Mouse (Mus musculus): ENCODE measurements around the gene 1110008P14Rik.

The 1110008P14Rik gene

DNA sequence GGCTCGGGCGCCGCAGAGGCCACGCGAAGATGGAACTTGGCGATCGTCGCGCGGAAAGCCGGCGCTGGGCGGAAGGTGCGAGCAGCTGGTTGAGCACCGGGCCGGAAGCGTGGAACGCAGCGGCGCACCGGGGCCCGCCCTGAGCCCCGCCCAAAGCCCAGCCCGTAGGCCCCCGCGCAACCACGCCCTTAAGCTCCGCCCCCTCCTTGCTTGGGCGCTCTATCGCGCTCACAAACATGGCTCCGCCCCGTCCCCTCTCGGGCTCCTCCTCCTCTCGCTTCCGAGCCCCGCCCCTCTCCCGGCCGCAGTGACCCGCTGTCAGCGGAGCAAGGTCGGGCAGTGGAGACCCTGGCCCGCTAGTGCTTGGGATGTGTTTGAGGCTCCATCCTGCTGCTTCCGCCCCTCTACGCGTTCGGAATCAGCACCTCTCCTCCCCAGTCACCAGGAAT lies at the start of gene 1110008P14Rik:
TSS of gene 1110008P14Rik (minus strand) at position 164 of the 449 bp plus-strand sequence.
- Histone ChIP-seq H3K4me3 (replicated peaks; ENCODE audit: low read length) (peak within 1 kb of the TSS; percentile 93), H3K36me3 (ENCODE audit: insufficient read depth, low read length) (peaks cover 31% of the 10 kb centered on the region), H3K9me3 (ENCODE audit: low read length) (peaks cover 7% of the 10 kb centered on the region; the same call in 1 of the 2 replicates), H3K27me3 (ENCODE audit: insufficient read depth, low read length) (peaks cover 66% of the 10 kb centered on the region), H3K4me1 (replicated peaks; ENCODE audit: low read depth, low read length) (peaks cover 17% of the 10 kb centered on the region)
- TF ChIP-seq CTCF (conservative IDR thresholded peaks at IDR 0.05; ENCODE audit: low read length) (no peak), POU5F1 (IDR thresholded peaks at IDR 0.05; ENCODE audit: borderline replicate concordance, low read length) (no peak), NANOG (IDR thresholded peaks at IDR 0.05; ENCODE audit: borderline replicate concordance, low read length) (no peak)

DNA sequence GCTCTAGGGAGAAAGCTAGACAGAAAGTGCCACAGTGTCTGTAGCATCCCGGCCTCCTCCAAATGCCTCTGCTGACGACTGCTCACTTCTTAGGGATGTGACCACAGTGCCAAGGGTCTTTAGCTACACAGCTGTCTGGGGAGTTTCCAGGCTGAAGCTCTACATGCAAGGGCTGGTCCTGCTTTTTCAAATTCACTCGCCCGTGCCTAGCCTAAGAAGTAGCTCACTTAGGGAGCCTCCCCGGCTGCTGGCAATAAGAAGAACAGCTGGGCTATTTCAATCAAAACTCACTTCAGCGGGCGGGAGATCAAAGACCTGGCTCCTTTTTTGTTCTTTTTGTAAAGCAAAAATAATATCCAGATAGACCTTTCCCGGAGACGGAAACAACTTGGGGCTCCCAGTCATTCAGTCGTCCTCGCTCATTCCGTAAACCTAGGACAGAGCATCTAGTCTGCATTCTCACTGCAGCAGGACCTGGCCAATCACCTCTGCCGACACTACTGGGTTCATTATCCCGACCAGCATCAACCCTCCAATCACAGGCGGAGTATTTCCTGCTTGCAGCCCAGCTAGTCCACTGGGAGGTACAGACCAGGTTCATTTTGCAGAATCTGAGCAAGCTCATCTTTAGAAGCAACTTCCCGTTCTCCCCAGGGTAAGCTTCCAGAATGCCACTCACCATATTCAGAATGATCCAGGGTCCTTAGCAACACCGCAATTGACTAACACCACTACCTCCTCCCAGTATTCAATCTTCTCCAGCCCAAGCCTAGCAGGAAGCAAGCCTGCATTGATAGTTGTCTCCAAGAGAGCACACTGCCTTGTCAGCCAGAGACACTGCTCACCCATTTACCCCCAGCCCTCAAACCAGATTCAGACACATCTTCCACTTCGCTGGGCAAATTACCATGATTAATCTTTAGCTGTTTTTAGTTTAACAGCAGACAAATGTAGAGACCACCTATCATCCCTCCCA lies 49.3 kb upstream of the 1110008P14Rik start:
- peaks cover 48% of the 10 kb centered on the region for H3K4me1 ChIP-seq (replicated peaks; ENCODE audit: low read depth, low read length)
- TF ChIP-seq POU5F1 (IDR thresholded peaks at IDR 0.05; ENCODE audit: borderline replicate concordance, low read length): no peak
- no peak for TF ChIP-seq NANOG (IDR thresholded peaks at IDR 0.05; ENCODE audit: borderline replicate concordance, low read length)
- TF ChIP-seq CTCF (conservative IDR thresholded peaks at IDR 0.05; ENCODE audit: low read length): no peak
- H3K4me3 ChIP-seq (replicated peaks; ENCODE audit: low read length): peak overlapping the region; percentile 54
- peaks cover 12% of the 10 kb centered on the region; the same call in 1 of the 2 replicates for H3K36me3 ChIP-seq (ENCODE audit: insufficient read depth, low read length)
- no peaks in the 10 kb centered on the region for H3K27me3 ChIP-seq (ENCODE audit: insufficient read depth, low read length)
- no peaks in the 10 kb centered on the region for H3K9me3 ChIP-seq (ENCODE audit: low read length)

DNA sequence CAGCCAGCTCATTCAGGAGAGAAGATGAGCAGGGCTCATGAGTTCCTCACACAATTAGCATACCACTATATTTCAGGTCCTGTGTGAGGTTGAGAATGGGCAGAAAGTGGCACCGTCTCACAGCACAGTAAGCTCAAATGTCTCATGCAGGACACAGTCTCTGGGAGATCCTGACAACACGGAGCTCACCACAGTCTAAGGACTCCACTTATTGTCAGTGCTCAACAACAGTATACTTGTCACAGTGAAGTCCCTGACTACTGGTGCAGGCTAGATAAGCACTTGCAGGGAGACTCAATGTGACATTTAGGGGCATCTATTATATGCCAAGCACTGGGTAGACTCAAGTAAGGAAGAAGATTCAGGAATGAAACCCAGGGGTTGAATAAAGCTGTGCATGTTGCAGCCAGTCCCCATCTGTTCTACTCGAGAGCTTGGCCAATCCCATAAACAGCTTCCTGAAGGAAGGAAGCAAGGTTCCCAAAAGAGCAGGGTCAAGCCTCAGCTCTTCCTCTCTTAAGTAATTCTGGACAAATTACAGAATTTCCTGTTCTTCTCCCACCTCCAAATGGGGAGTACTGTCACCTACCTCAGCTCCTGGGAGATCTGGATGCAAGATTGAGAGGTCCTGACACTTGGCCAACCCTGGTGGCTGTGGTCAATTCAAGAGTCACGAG lies 47.6 kb upstream of the 1110008P14Rik start:
- no peaks in the 10 kb centered on the region for H3K9me3 ChIP-seq (ENCODE audit: low read length)
- H3K4me1 ChIP-seq (replicated peaks; ENCODE audit: low read depth, low read length): peaks cover 57% of the 10 kb centered on the region
- no peak overlapping the region for H3K4me3 ChIP-seq (replicated peaks; ENCODE audit: low read length)
- peaks cover 12% of the 10 kb centered on the region; the same call in 1 of the 2 replicates for H3K36me3 ChIP-seq (ENCODE audit: insufficient read depth, low read length)
- no peak for TF ChIP-seq CTCF (conservative IDR thresholded peaks at IDR 0.05; ENCODE audit: low read length)
- no peak for TF ChIP-seq POU5F1 (IDR thresholded peaks at IDR 0.05; ENCODE audit: borderline replicate concordance, low read length)
- no peak for TF ChIP-seq NANOG (IDR thresholded peaks at IDR 0.05; ENCODE audit: borderline replicate concordance, low read length)
- no peaks in the 10 kb centered on the region for H3K27me3 ChIP-seq (ENCODE audit: insufficient read depth, low read length)

DNA sequence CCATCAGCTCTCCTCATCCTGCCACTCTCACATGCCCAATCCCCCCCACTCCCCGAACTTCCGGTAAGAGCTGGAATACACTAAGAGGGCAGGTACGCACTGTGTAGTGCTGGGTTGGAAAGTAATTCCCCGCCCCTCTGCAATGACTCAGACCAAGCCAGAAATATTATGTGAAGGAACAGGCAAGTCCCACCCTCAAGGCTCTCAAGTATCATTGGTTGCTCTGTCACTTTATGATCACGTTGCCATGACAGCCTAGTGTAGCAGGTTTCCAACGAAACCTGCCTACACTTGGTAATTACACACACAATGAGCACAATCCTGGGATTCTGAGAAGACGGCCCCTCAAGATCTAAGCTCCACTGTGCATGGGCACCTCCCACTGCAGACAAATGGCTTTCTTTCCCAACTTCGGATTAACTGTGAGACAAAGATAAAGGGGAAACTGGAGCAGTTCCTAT lies 46.6 kb upstream of the 1110008P14Rik start:
- peaks cover 8% of the 10 kb centered on the region; the same call in 1 of the 2 replicates for H3K36me3 ChIP-seq (ENCODE audit: insufficient read depth, low read length)

DNA sequence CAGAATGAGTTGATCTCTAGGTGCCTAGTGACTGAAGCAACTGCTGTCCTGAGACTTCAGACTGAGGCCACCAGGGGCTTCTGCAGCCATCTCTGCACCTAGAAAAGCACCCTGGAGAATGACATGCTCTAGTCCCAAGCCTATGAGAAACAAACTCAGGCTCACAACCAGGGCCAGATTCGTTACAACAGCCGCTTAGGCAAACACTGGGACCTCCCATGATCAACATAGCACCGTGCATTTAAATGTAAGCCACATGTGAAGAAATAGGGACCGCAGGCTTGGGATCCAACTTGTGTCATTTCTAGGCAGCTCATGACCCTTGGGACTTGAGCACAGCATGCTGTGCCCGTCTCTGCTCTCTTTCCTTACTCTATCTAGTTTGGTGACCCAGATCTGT lies 46.0 kb upstream of the 1110008P14Rik start:
- Histone ChIP-seq H3K4me1 (replicated peaks; ENCODE audit: low read depth, low read length) (peaks cover 67% of the 10 kb centered on the region), H3K27me3 (ENCODE audit: insufficient read depth, low read length) (no peaks in the 10 kb centered on the region), H3K4me3 (replicated peaks; ENCODE audit: low read length) (no peak overlapping the region), H3K9me3 (ENCODE audit: low read length) (no peaks in the 10 kb centered on the region), H3K36me3 (ENCODE audit: insufficient read depth, low read length) (peaks cover 7% of the 10 kb centered on the region; the same call in 1 of the 2 replicates)
- TF ChIP-seq NANOG (IDR thresholded peaks at IDR 0.05; ENCODE audit: borderline replicate concordance, low read length): no peak
- TF ChIP-seq POU5F1 (IDR thresholded peaks at IDR 0.05; ENCODE audit: borderline replicate concordance, low read length): no peak

More for the DNA sequence above, 46.6 kb upstream of the 1110008P14Rik start:
- no peaks in the 10 kb centered on the region for H3K9me3 ChIP-seq (ENCODE audit: low read length)
- H3K4me1 ChIP-seq (replicated peaks; ENCODE audit: low read depth, low read length): peaks cover 63% of the 10 kb centered on the region
- no peaks in the 10 kb centered on the region for H3K27me3 ChIP-seq (ENCODE audit: insufficient read depth, low read length)
- no peak for TF ChIP-seq NANOG (IDR thresholded peaks at IDR 0.05; ENCODE audit: borderline replicate concordance, low read length)
- no peak for TF ChIP-seq POU5F1 (IDR thresholded peaks at IDR 0.05; ENCODE audit: borderline replicate concordance, low read length)
- TF ChIP-seq CTCF (conservative IDR thresholded peaks at IDR 0.05; ENCODE audit: low read length): no peak
- H3K4me3 ChIP-seq (replicated peaks; ENCODE audit: low read length): no peak overlapping the region

DNA sequence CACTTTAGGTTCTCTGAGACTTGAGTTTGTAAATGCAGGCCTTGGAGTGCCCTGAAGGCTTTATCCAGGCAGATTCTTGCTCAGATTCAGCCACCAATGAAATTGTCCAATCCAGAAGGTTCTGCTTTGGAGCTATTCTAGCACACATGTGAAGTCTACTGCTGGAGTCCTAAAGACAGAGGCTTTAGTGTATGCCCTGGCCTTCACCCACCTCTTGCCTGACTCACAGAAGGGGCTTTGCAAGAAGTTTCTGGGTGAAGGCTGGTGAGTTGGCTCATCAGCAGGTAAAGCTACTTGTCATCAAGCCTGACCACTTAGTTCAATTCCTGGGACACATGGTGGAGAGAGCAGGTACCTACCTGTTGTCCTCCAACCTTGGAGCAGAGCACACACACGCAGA lies 44.4 kb upstream of the 1110008P14Rik start:
- TF ChIP-seq CTCF (conservative IDR thresholded peaks at IDR 0.05; ENCODE audit: low read length) (no peak), POU5F1 (IDR thresholded peaks at IDR 0.05; ENCODE audit: borderline replicate concordance, low read length) (no peak), NANOG (IDR thresholded peaks at IDR 0.05; ENCODE audit: borderline replicate concordance, low read length) (no peak)
- H3K4me1 ChIP-seq (replicated peaks; ENCODE audit: low read depth, low read length): peaks cover 55% of the 10 kb centered on the region
- no peaks in the 10 kb centered on the region for H3K9me3 ChIP-seq (ENCODE audit: low read length)
- H3K4me3 ChIP-seq (replicated peaks; ENCODE audit: low read length): no peak overlapping the region
- H3K36me3 ChIP-seq (ENCODE audit: insufficient read depth, low read length): peaks cover 15% of the 10 kb centered on the region
- no peaks in the 10 kb centered on the region for H3K27me3 ChIP-seq (ENCODE audit: insufficient read depth, low read length)

DNA sequence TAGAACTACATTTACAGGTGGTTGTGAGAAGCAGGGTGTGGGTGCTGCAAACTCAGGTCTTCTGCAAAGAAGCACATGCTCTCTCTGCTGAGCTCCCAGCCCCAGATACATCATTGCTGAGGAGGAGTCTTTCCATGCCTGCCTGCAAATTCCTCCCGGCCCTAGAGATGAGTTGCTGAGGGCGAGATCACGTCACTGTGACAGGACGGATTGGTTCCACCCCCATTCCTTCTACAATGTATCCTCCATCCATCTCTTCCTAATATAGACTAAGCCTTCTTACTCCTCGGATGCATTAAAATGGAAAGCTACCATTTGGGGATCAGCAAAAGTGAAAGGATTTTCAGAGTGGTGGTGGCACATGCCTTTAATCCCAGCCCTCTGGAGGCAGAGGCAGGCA lies 43.8 kb upstream of the 1110008P14Rik start:
- H3K9me3 ChIP-seq (ENCODE audit: low read length): no peaks in the 10 kb centered on the region
- TF ChIP-seq NANOG (IDR thresholded peaks at IDR 0.05; ENCODE audit: borderline replicate concordance, low read length) (no peak), CTCF (conservative IDR thresholded peaks at IDR 0.05; ENCODE audit: low read length) (no peak), POU5F1 (IDR thresholded peaks at IDR 0.05; ENCODE audit: borderline replicate concordance, low read length) (no peak)
- no peak overlapping the region for H3K4me3 ChIP-seq (replicated peaks; ENCODE audit: low read length)
- H3K36me3 ChIP-seq (ENCODE audit: insufficient read depth, low read length): peaks cover 21% of the 10 kb centered on the region
- H3K27me3 ChIP-seq (ENCODE audit: insufficient read depth, low read length): no peaks in the 10 kb centered on the region
- H3K4me1 ChIP-seq (replicated peaks; ENCODE audit: low read depth, low read length): peaks cover 50% of the 10 kb centered on the region

DNA sequence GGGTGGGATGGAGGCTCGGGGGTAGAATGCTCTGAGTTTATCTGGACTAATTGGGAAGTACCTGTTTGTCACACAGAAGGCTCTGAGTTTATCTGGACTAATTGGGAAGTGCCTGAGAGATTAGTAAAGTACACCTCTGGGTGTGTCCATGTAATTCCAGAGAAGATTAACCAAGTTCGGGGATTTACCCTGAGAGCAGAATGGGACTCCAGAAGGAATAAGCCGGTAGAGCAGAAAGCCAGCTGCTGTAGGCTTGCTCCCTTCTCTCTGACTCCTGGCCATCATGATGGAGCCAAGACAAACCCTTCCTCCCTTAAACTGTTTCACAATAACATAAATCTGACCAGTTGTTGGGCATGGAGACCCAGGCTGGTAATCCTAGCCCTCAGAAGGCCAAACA lies 43.1 kb upstream of the 1110008P14Rik start:
- no peak for TF ChIP-seq NANOG (IDR thresholded peaks at IDR 0.05; ENCODE audit: borderline replicate concordance, low read length)
- TF ChIP-seq CTCF (conservative IDR thresholded peaks at IDR 0.05; ENCODE audit: low read length): no peak
- TF ChIP-seq POU5F1 (IDR thresholded peaks at IDR 0.05; ENCODE audit: borderline replicate concordance, low read length): no peak
- no peaks in the 10 kb centered on the region for H3K9me3 ChIP-seq (ENCODE audit: low read length)
- no peaks in the 10 kb centered on the region for H3K27me3 ChIP-seq (ENCODE audit: insufficient read depth, low read length)
- peaks cover 45% of the 10 kb centered on the region for H3K4me1 ChIP-seq (replicated peaks; ENCODE audit: low read depth, low read length)
- no peak overlapping the region for H3K4me3 ChIP-seq (replicated peaks; ENCODE audit: low read length)
- peaks cover 28% of the 10 kb centered on the region for H3K36me3 ChIP-seq (ENCODE audit: insufficient read depth, low read length)

All from E14TG2a.4 (cell line).